9 mouse cellular contexts compared by ENCODE assay signal in genomic region chr2:155991863-155992321, GRCm38 (mm10). TPM values are rescaled to one million over a fixed set of nuclear protein-coding genes. Genes with fewer than 3 reads are reported as not detected.
DNase-seq lines count a peak whose midpoint lies in the region; ATAC-seq and TF ChIP-seq lines count a peak whose summit lies in the region.
"Had no signal": no experiment of that assay in that cellular context is flagged by ENCODE, and none has a peak within 500 bp of the region (broad histone marks: within the 10 kb centered on the region; RNA-seq: fewer than 3 reads in every experiment).

No protein-coding gene starts in this region.

- ATAC-seq in hindbrain, embryonic 12.5 days (ENCODE audit: low FRiP score) = no peak
- no peak for ATAC-seq in hindbrain, embryonic 13.5 days (ENCODE audit: low FRiP score)
- ATAC-seq in hindbrain, postnatal 0 days = peak; percentile 68; the same call in 1 of the 2 replicates
- ATAC-seq in liver, embryonic 11.5 days (replicated peaks; ENCODE audit: low FRiP score) = no peak

- no peaks in the 10 kb centered on the region for H3K4me1 ChIP-seq in hindbrain, embryonic 12.5 days
- no peaks in the 10 kb centered on the region for H3K4me1 ChIP-seq in hindbrain, embryonic 13.5 days (replicated peaks)
- peaks cover 14% of the 10 kb centered on the region; the same call in 1 of the 2 replicates for H3K4me1 ChIP-seq in hindbrain, postnatal 0 days (ENCODE audit: insufficient read depth, low read length)
- H3K4me1 ChIP-seq in liver, embryonic 11.5 days (replicated peaks; ENCODE audit: control insufficient read depth, insufficient read depth, low read length) = peaks cover 31% of the 10 kb centered on the region

- TF ChIP-seq CTCF in hindbrain, postnatal 0 days (IDR thresholded peaks at IDR 0.05; ENCODE audit: low read depth) = peak; percentile 44

- H3K9me3 ChIP-seq in hindbrain, embryonic 12.5 days (replicated peaks) = no peaks in the 10 kb centered on the region
- no peaks in the 10 kb centered on the region for H3K9me3 ChIP-seq in hindbrain, embryonic 13.5 days
- no peaks in the 10 kb centered on the region for H3K9me3 ChIP-seq in hindbrain, postnatal 0 days (ENCODE audit: low read length)
- H3K9me3 ChIP-seq in liver, embryonic 11.5 days (ENCODE audit: control insufficient read depth, low read length) = no peaks in the 10 kb centered on the region

- DNase-seq in adrenal gland, postnatal 36 days = peak; percentile 14 to 59
- peak; percentile 42 to 52 for DNase-seq in frontal cortex, postnatal 14 days (ENCODE audit: low spot score in 2 of 2)
- peak; percentile 84 for DNase-seq in hindbrain, postnatal 0 days (ENCODE audit: low spot score)
- DNase-seq in liver, embryonic 11.5 days (ENCODE audit: low spot score) = no peak
- DNase-seq in right cerebral cortex, postnatal 25 days = peak; percentile 35
- no peak for DNase-seq in urinary bladder, adult 2 months (ENCODE audit: low spot score)

- peak overlapping the region; percentile 23; the same call in 1 of the 2 replicates for H3K9ac ChIP-seq in hindbrain, embryonic 12.5 days
- no peak overlapping the region; the same call in 1 of the 2 replicates for H3K9ac ChIP-seq in hindbrain, embryonic 13.5 days
- H3K9ac ChIP-seq in hindbrain, postnatal 0 days (replicated peaks; ENCODE audit: low read length) = no peak overlapping the region
- H3K9ac ChIP-seq in liver, embryonic 11.5 days (ENCODE audit: low read depth, low read length) = peak overlapping the region; percentile 17

- H3K4me3 ChIP-seq in hindbrain, embryonic 12.5 days = no peak overlapping the region
- H3K4me3 ChIP-seq in hindbrain, embryonic 13.5 days = no peak overlapping the region
- H3K4me3 ChIP-seq in hindbrain, postnatal 0 days (ENCODE audit: low read length) = no peak overlapping the region
- H3K4me3 ChIP-seq in liver, embryonic 11.5 days (ENCODE audit: low read depth, low read length) = peak overlapping the region; percentile 13
- H3K4me3 ChIP-seq: myocyte had no signal

- peaks cover 96% of the 10 kb centered on the region for H3K36me3 ChIP-seq in hindbrain, embryonic 12.5 days
- peaks cover 99% of the 10 kb centered on the region for H3K36me3 ChIP-seq in hindbrain, embryonic 13.5 days
- peaks cover 77% of the 10 kb centered on the region for H3K36me3 ChIP-seq in hindbrain, postnatal 0 days (ENCODE audit: insufficient read depth, low read length)
- H3K36me3 ChIP-seq in liver, embryonic 11.5 days (ENCODE audit: control insufficient read depth, insufficient read depth, low read length) = peaks cover 62% of the 10 kb centered on the region

- 85% methylated on average over 14 of the region's 14 CpGs for WGBS in hindbrain, embryonic 12.5 days
- 78% methylated on average over 14 of the region's 14 CpGs for WGBS in hindbrain, embryonic 13.5 days
- WGBS in hindbrain, postnatal 0 days = 39% methylated on average over 14 of the region's 14 CpGs
- 85% methylated on average over 14 of the region's 14 CpGs for WGBS in liver, embryonic 11.5 days

- no peaks in the 10 kb centered on the region for H3K27me3 ChIP-seq in hindbrain, embryonic 12.5 days
- H3K27me3 ChIP-seq in hindbrain, embryonic 13.5 days = no peaks in the 10 kb centered on the region
- H3K27me3 ChIP-seq in hindbrain, postnatal 0 days (ENCODE audit: insufficient read depth, low read length) = no peaks in the 10 kb centered on the region
- H3K27me3 ChIP-seq in liver, embryonic 11.5 days (replicated peaks; ENCODE audit: control insufficient read depth, insufficient read depth, low read length) = no peaks in the 10 kb centered on the region

- H3K4me2 ChIP-seq in hindbrain, embryonic 12.5 days (replicated peaks) = no peak overlapping the region
- H3K4me2 ChIP-seq in hindbrain, embryonic 13.5 days = no peak overlapping the region
- no peak overlapping the region for H3K4me2 ChIP-seq in hindbrain, postnatal 0 days (ENCODE audit: low read depth, low read length)
- H3K4me2 ChIP-seq in liver, embryonic 11.5 days = peak overlapping the region; percentile 73

- no peak overlapping the region for H3K27ac ChIP-seq in hindbrain, embryonic 12.5 days
- H3K27ac ChIP-seq in hindbrain, embryonic 13.5 days = no peak overlapping the region
- H3K27ac ChIP-seq in hindbrain, postnatal 0 days = peak overlapping the region; percentile 69
- no peak overlapping the region for H3K27ac ChIP-seq in liver, embryonic 11.5 days (ENCODE audit: low read depth, low read length)

RNA-seq across cellular contexts. Expression of gene 6430550D23Rik, which starts 15.9 kb away (rescaled TPM):
- 1.7 and 2.4 TPM in 2 replicates for polyA plus RNA-seq in hindbrain, embryonic 12.5 days (2016; fragmentation: Nextera tagmentation; extraction: Ambion mirVana)
- 1.8 and 2.4 TPM in 2 replicates for polyA plus RNA-seq in hindbrain, embryonic 13.5 days (2015; fragmentation: Nextera tagmentation; extraction: Ambion mirVana)
- 1 to 10 TPM; 1.5 to 2.8 TPM for total RNA-seq in adrenal gland, postnatal 36 days (2021)
- 0.50 and 1.3 TPM in 2 replicates for total RNA-seq in hindbrain, postnatal 0 days (2014; rRNA removed)
- 0.97 and 1.4 TPM in 2 replicates for polyA plus RNA-seq in hindbrain, postnatal 0 days (2015; fragmentation: Nextera tagmentation; extraction: Ambion mirVana)
- 1.6 and 2.8 TPM in 2 replicates for polyA plus RNA-seq in liver, embryonic 11.5 days (2014; fragmentation: Nextera tagmentation; extraction: Ambion mirVana)
- polyA plus RNA-seq in urinary bladder, adult 2 months (2012; rRNA removed) = 2.3 and 4.7 TPM in 2 replicates

RNA-seq across cellular contexts. Expression of gene Ergic3, which starts 16.0 kb away (rescaled TPM):
- 230 and 257 TPM in 2 replicates for polyA plus RNA-seq in hindbrain, embryonic 12.5 days (2016; fragmentation: Nextera tagmentation; extraction: Ambion mirVana)
- 371 and 377 TPM in 2 replicates for polyA plus RNA-seq in hindbrain, embryonic 13.5 days (2015; fragmentation: Nextera tagmentation; extraction: Ambion mirVana)
- total RNA-seq in adrenal gland, postnatal 36 days (2021) = 100 to 1,000 TPM; 235 to 250 TPM
- total RNA-seq in hindbrain, postnatal 0 days (2014; rRNA removed) = 288 and 352 TPM in 2 replicates
- 430 and 472 TPM in 2 replicates for polyA plus RNA-seq in hindbrain, postnatal 0 days (2015; fragmentation: Nextera tagmentation; extraction: Ambion mirVana)
- polyA plus RNA-seq in liver, embryonic 11.5 days (2014; fragmentation: Nextera tagmentation; extraction: Ambion mirVana) = 146 and 166 TPM in 2 replicates
- polyA plus RNA-seq in urinary bladder, adult 2 months (2012; rRNA removed) = 190 and 196 TPM in 2 replicates

RNA-seq across cellular contexts. Expression of gene Cep250, which starts 35.6 kb away (rescaled TPM):
- polyA plus RNA-seq in hindbrain, embryonic 12.5 days (2016; fragmentation: Nextera tagmentation; extraction: Ambion mirVana) = 26.9 and 27.7 TPM in 2 replicates
- 18.1 and 18.7 TPM in 2 replicates for polyA plus RNA-seq in hindbrain, embryonic 13.5 days (2015; fragmentation: Nextera tagmentation; extraction: Ambion mirVana)
- 10 to 100 TPM; 11.5 to 11.9 TPM for total RNA-seq in adrenal gland, postnatal 36 days (2021)
- 20.8 and 24.9 TPM in 2 replicates for total RNA-seq in hindbrain, postnatal 0 days (2014; rRNA removed)
- polyA plus RNA-seq in hindbrain, postnatal 0 days (2015; fragmentation: Nextera tagmentation; extraction: Ambion mirVana) = 11.9 and 13.1 TPM in 2 replicates
- 20.9 and 23.3 TPM in 2 replicates for polyA plus RNA-seq in liver, embryonic 11.5 days (2014; fragmentation: Nextera tagmentation; extraction: Ambion mirVana)
- polyA plus RNA-seq in urinary bladder, adult 2 months (2012; rRNA removed) = 11.7 and 13.4 TPM in 2 replicates

RNA-seq across cellular contexts. Expression of gene Gdf5, which starts 46.7 kb away (rescaled TPM):
- 3.6 and 3.8 TPM in 2 replicates for polyA plus RNA-seq in hindbrain, embryonic 12.5 days (2016; fragmentation: Nextera tagmentation; extraction: Ambion mirVana)
- 2.0 and 3.6 TPM in 2 replicates for polyA plus RNA-seq in hindbrain, embryonic 13.5 days (2015; fragmentation: Nextera tagmentation; extraction: Ambion mirVana)
- total RNA-seq in adrenal gland, postnatal 36 days (2021) = under 1 TPM; 0.56 to 0.89 TPM
- 1.3 and 3.4 TPM in 2 replicates for total RNA-seq in hindbrain, postnatal 0 days (2014; rRNA removed)
- 0.95 and 1.3 TPM in 2 replicates for polyA plus RNA-seq in hindbrain, postnatal 0 days (2015; fragmentation: Nextera tagmentation; extraction: Ambion mirVana)
- polyA plus RNA-seq in liver, embryonic 11.5 days (2014; fragmentation: Nextera tagmentation; extraction: Ambion mirVana) = 0.19 and 0.30 TPM in 2 replicates
- polyA plus RNA-seq in urinary bladder, adult 2 months (2012; rRNA removed) = 1.5 and 1.7 TPM in 2 replicates

RNA-seq across cellular contexts. Expression of gene Gm15557, which starts 51.4 kb away (rescaled TPM):
- polyA plus RNA-seq in hindbrain, embryonic 12.5 days (2016; fragmentation: Nextera tagmentation; extraction: Ambion mirVana) = not detected in 2 replicates
- polyA plus RNA-seq in hindbrain, embryonic 13.5 days (2015; fragmentation: Nextera tagmentation; extraction: Ambion mirVana) = 0.16 TPM in 1 of 2 replicates, not detected in the other
- total RNA-seq in adrenal gland, postnatal 36 days (2021) = not detected
- not detected in 2 replicates for total RNA-seq in hindbrain, postnatal 0 days (2014; rRNA removed)
- polyA plus RNA-seq in hindbrain, postnatal 0 days (2015; fragmentation: Nextera tagmentation; extraction: Ambion mirVana) = not detected in 2 replicates
- polyA plus RNA-seq in liver, embryonic 11.5 days (2014; fragmentation: Nextera tagmentation; extraction: Ambion mirVana) = not detected in 2 replicates
- polyA plus RNA-seq in urinary bladder, adult 2 months (2012; rRNA removed) = not detected in 2 replicates

Comparison
In these comparisons a context has a peak if more than half of its experiments do, and no peak if none do; other contexts are left out.
1. H3K9ac ChIP-seq: peak in hindbrain, embryonic 12.5 days (single experiment) and liver, embryonic 11.5 days (single experiment); none in hindbrain, embryonic 13.5 days (single experiment) and hindbrain, postnatal 0 days (single experiment).
2. DNase-seq: peak in adrenal gland, postnatal 36 days (2 of 2), frontal cortex, postnatal 14 days (2 of 2), hindbrain, postnatal 0 days (single experiment) and right cerebral cortex, postnatal 25 days (single experiment); none in liver, embryonic 11.5 days (single experiment) and urinary bladder, adult 2 months (single experiment).